Mouse (Mus musculus): ENCODE measurements around the gene Itgb2. TPM values are rescaled to one million over a fixed set of nuclear protein-coding genes. Genes with fewer than 3 reads are reported as not detected.

Itgb2 gene
- polyA plus RNA-seq, 1 experiment from 2014 or later = 1.7 TPM

GRCm38 (mm10) chr10:77502967-77503922, 26.8 kb upstream of the Itgb2 start:
- no peak overlapping the region for H3K9ac ChIP-seq (replicated peaks; ENCODE audit: low read length)
- no peaks in the 10 kb centered on the region for H3K9me3 ChIP-seq (ENCODE audit: low read length)
- H3K27me3 ChIP-seq (ENCODE audit: insufficient read depth, low read length) = no peaks in the 10 kb centered on the region
- peaks cover 31% of the 10 kb centered on the region for H3K36me3 ChIP-seq (ENCODE audit: insufficient read depth, low read length)
- peaks cover 38% of the 10 kb centered on the region for H3K4me1 ChIP-seq (ENCODE audit: insufficient read depth, low read length)
- H3K27ac ChIP-seq (ENCODE audit: low read length) = peak overlapping the region; percentile 5; the same call in 1 of the 2 replicates
- 57% methylated on average over 25 of the region's 25 CpGs for WGBS
- no peak overlapping the region for H3K4me3 ChIP-seq (ENCODE audit: low read length)
- ATAC-seq (ENCODE audit: low FRiP score, low TSS enrichment) = peak; percentile 50
- H3K4me2 ChIP-seq (replicated peaks; ENCODE audit: low read depth, low read length) = no peak overlapping the region

DNA sequence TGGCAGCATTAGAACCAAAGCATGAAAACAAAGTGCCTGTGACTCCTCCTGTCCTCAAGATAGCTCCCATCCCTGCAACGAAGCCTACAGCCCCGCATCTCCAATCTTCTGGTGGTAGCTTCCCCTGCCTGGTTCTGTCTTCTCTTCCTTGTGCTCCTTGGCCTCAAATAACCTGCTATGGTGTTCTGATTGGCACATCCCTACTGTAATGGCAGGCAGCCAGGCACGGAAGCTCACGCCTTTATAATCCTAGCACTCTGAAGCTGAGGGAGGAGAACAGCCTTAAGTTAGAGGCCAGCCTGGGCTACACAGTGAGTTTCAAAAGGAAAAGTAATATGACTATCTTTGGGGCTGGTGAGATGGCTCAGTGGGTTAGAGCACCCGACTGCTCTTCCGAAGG, 25.9 kb upstream of the Itgb2 start:
- ATAC-seq (ENCODE audit: low FRiP score, low TSS enrichment) = no peak
- Histone ChIP-seq H3K9me3 (ENCODE audit: low read length) (no peaks in the 10 kb centered on the region), H3K27ac (ENCODE audit: low read length) (no peak overlapping the region), H3K36me3 (ENCODE audit: insufficient read depth, low read length) (peaks cover 31% of the 10 kb centered on the region), H3K27me3 (ENCODE audit: insufficient read depth, low read length) (no peaks in the 10 kb centered on the region), H3K4me1 (ENCODE audit: insufficient read depth, low read length) (peaks cover 32% of the 10 kb centered on the region), H3K9ac (replicated peaks; ENCODE audit: low read length) (no peak overlapping the region), H3K4me2 (replicated peaks; ENCODE audit: low read depth, low read length) (no peak overlapping the region), H3K4me3 (ENCODE audit: low read length) (no peak overlapping the region)
- WGBS = 88% methylated on average over 6 of the region's 6 CpGs

DNA sequence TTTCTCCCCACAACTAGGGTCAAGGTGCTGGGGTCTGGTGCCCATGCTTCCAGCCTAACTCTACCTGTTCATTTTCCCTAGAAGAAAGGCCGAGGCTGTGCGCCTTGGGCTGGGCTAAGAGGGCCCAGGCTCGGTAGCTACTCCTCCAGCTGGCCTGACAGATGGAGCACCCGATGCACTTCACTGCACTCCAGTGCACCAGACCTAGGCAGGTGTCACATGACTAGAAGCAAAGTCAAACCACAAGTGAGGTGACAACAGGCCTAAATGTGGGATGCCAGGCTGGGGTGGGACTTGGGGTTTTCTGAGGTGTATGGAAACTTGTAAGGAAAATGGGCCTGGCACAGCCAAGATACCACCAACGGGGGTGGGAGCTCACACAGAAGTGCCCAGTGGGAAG, 23.5 kb upstream of the Itgb2 start:
- WGBS = 53% methylated on average over 5 of the region's 5 CpGs
- Histone ChIP-seq H3K27me3 (ENCODE audit: insufficient read depth, low read length) (no peaks in the 10 kb centered on the region), H3K4me2 (replicated peaks; ENCODE audit: low read depth, low read length) (no peak overlapping the region), H3K9ac (replicated peaks; ENCODE audit: low read length) (no peak overlapping the region), H3K27ac (ENCODE audit: low read length) (peak overlapping the region; percentile 55; the same call in 1 of the 2 replicates), H3K4me3 (ENCODE audit: low read length) (no peak overlapping the region), H3K36me3 (ENCODE audit: insufficient read depth, low read length) (peaks cover 26% of the 10 kb centered on the region), H3K4me1 (ENCODE audit: insufficient read depth, low read length) (peaks cover 35% of the 10 kb centered on the region), H3K9me3 (ENCODE audit: low read length) (no peaks in the 10 kb centered on the region)
- ATAC-seq (ENCODE audit: low FRiP score, low TSS enrichment) = peak; percentile 52; the same call in 1 of the 2 replicates

- ATAC-seq (ENCODE audit: low FRiP score, low TSS enrichment) = 0 out of 2 replicates have a peak, but pooled peaks have one; percentile 47
- Histone ChIP-seq H3K9me3 (ENCODE audit: low read length) (no peaks in the 10 kb centered on the region), H3K9ac (replicated peaks; ENCODE audit: low read length) (no peak overlapping the region; the same call in 1 of the 2 replicates), H3K27ac (ENCODE audit: low read length) (peak overlapping the region; percentile 55; the same call in 1 of the 2 replicates), H3K36me3 (ENCODE audit: insufficient read depth, low read length) (peaks cover 31% of the 10 kb centered on the region), H3K4me3 (ENCODE audit: low read length) (no peak overlapping the region), H3K4me2 (replicated peaks; ENCODE audit: low read depth, low read length) (no peak overlapping the region), H3K27me3 (ENCODE audit: insufficient read depth, low read length) (no peaks in the 10 kb centered on the region), H3K4me1 (ENCODE audit: insufficient read depth, low read length) (peaks cover 35% of the 10 kb centered on the region)
- WGBS = 66% methylated on average over 13 of the region's 13 CpGs
Measured at GRCm38 (mm10) chr10:77506961-77507577, 23.0 kb upstream of the Itgb2 start.

GRCm38 (mm10) chr10:77507779-77508178, 22.3 kb upstream of the Itgb2 start:
- peaks cover 35% of the 10 kb centered on the region for H3K4me1 ChIP-seq (ENCODE audit: insufficient read depth, low read length)
- no peaks in the 10 kb centered on the region for H3K27me3 ChIP-seq (ENCODE audit: insufficient read depth, low read length)
- no peak overlapping the region for H3K27ac ChIP-seq (ENCODE audit: low read length)
- H3K9ac ChIP-seq (replicated peaks; ENCODE audit: low read length) = no peak overlapping the region
- H3K36me3 ChIP-seq (ENCODE audit: insufficient read depth, low read length) = peaks cover 35% of the 10 kb centered on the region
- H3K9me3 ChIP-seq (ENCODE audit: low read length) = no peaks in the 10 kb centered on the region
- no peak for ATAC-seq (ENCODE audit: low FRiP score, low TSS enrichment)
- no peak overlapping the region for H3K4me2 ChIP-seq (replicated peaks; ENCODE audit: low read depth, low read length)
- no peak overlapping the region for H3K4me3 ChIP-seq (ENCODE audit: low read length)
- 94% methylated on average over 4 of the region's 4 CpGs for WGBS

GRCm38 (mm10) chr10:77508744-77509143, 21.3 kb upstream of the Itgb2 start:
- Histone ChIP-seq H3K4me2 (replicated peaks; ENCODE audit: low read depth, low read length) (no peak overlapping the region), H3K36me3 (ENCODE audit: insufficient read depth, low read length) (peaks cover 34% of the 10 kb centered on the region), H3K9me3 (ENCODE audit: low read length) (no peaks in the 10 kb centered on the region), H3K27me3 (ENCODE audit: insufficient read depth, low read length) (no peaks in the 10 kb centered on the region), H3K9ac (replicated peaks; ENCODE audit: low read length) (no peak overlapping the region), H3K4me3 (ENCODE audit: low read length) (no peak overlapping the region), H3K4me1 (ENCODE audit: insufficient read depth, low read length) (peaks cover 29% of the 10 kb centered on the region), H3K27ac (ENCODE audit: low read length) (no peak overlapping the region)
- no peak for ATAC-seq (ENCODE audit: low FRiP score, low TSS enrichment)
- WGBS = 95% methylated on average over 3 of the region's 3 CpGs

DNA sequence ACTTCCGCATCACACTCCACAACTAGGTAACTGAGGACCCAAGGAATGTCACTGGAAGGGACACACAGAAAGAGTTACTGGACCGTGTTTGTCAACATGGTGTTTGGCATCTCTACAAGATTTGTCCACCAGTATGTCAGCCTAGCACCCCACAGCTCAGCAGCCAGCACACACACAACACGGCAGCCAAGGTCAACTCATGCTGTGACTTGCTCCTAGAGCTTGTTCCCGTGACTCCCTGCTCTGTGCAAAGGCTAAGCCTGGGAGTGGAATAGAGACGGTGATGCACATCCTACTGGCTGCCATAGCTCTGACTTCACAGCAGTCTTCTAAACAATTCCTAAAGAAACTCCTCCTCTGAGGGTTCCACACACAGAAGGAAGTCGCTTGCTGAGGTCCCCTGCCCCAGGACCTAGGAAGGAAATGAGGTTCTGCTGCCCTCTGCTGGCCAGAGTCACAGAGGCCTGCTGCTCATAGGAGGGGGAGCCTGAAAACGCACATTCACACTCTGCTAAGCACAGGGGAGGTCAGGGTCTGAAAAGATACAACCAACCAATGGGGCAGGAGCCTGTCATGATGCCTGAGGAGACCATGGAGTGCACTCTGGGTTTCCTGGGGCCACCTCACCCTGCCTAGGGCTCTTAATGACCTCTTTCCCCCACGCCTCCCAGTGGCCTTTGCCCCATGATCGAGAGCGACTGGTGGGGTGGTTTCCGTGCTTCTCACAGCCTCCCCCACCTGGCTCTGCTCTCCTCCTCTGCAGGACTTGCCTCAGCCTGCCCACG, 20.5 kb upstream of the Itgb2 start:
- Histone ChIP-seq H3K27me3 (ENCODE audit: insufficient read depth, low read length) (no peaks in the 10 kb centered on the region), H3K9ac (replicated peaks; ENCODE audit: low read length) (peak overlapping the region; percentile 36), H3K4me1 (ENCODE audit: insufficient read depth, low read length) (peaks cover 27% of the 10 kb centered on the region), H3K36me3 (ENCODE audit: insufficient read depth, low read length) (peaks cover 38% of the 10 kb centered on the region), H3K4me3 (ENCODE audit: low read length) (no peak overlapping the region), H3K9me3 (ENCODE audit: low read length) (no peaks in the 10 kb centered on the region), H3K4me2 (replicated peaks; ENCODE audit: low read depth, low read length) (no peak overlapping the region), H3K27ac (ENCODE audit: low read length) (peak overlapping the region; percentile 55)
- 40% methylated on average over 12 of the region's 12 CpGs for WGBS
- peak; percentile 89 for ATAC-seq (ENCODE audit: low FRiP score, low TSS enrichment)

DNA sequence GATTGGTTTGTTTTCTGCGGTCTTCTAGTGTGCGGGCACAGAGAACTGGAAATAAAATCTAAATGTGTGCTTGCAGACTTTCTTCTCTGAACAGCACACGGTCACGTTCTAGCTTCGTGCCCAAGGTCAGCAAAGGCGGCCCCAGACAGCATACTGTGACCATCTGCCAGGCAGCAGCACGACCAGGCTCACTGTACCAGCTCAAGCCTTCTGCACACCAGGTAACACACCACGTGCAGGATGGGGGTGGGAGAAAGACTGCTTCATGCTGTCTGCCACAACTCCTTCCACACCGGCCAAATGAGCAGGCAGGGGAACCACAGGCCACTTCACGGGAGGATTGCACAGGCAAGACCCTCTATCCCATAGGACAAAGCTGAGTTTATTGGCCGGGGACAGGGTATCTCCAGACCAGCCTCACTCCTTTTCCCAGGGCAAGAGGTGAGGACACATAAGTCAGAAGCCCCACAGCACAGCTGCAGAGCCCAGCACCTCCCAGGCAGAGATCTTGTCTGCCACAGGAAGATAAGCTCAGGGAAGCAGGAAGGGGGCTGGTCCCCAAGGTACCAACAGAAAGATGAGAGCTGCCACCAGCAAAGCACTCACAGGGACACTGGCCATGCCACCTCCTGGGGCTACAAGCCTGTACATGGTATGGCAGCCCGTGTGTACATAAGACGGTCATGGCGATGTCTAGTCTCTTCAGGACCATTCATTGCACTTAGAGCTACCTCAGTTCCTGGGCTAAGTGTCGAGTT, 19.6 kb upstream of the Itgb2 start:
- peaks cover 36% of the 10 kb centered on the region for H3K36me3 ChIP-seq (ENCODE audit: insufficient read depth, low read length)
- peak overlapping the region; percentile 55 for H3K27ac ChIP-seq (ENCODE audit: low read length)
- 73% methylated on average over 15 of the region's 15 CpGs for WGBS
- ATAC-seq (ENCODE audit: low FRiP score, low TSS enrichment) = 0 out of 2 replicates have a peak, but pooled peaks have one; percentile 2
- no peak overlapping the region for H3K4me3 ChIP-seq (ENCODE audit: low read length)
- no peaks in the 10 kb centered on the region for H3K27me3 ChIP-seq (ENCODE audit: insufficient read depth, low read length)
- H3K4me2 ChIP-seq (replicated peaks; ENCODE audit: low read depth, low read length) = no peak overlapping the region
- no peaks in the 10 kb centered on the region for H3K9me3 ChIP-seq (ENCODE audit: low read length)
- no peak overlapping the region; the same call in 1 of the 2 replicates for H3K9ac ChIP-seq (replicated peaks; ENCODE audit: low read length)
- peaks cover 32% of the 10 kb centered on the region for H3K4me1 ChIP-seq (ENCODE audit: insufficient read depth, low read length)
